Comparison of ENCODE assay signal across 12 mouse cellular contexts in the genomic region with DNA sequence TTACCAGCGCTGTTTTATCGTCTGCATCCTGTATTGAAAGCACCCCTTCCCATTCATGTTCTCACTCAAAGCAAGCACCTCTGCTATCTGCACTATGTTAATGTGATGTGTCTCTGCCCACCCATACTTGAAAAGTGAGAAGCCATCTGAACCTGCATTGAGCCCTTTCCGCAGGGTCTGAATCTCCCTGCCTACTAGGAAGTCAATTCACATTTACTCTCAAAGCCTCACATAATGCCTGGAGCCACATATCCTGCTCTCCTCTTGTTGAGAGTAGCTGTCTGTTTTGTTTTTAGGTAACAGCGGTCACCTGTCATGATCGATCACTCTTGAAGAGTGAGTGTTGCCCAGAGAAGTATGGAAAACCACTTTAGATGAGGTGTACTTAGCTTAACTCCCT. TPM values are rescaled to one million over a fixed set of nuclear protein-coding genes. Genes with fewer than 3 reads are reported as not detected.
DNase-seq lines count a peak whose midpoint lies in the region; ATAC-seq lines count a peak whose summit lies in the region.
"Had no signal": no experiment of that assay in that cellular context is flagged by ENCODE, and none has a peak within 500 bp of the region (broad histone marks: within the 10 kb centered on the region; RNA-seq: fewer than 3 reads in every experiment).

No protein-coding gene starts in this region.

- H3K4me1 ChIP-seq in midbrain, embryonic 12.5 days, result peaks cover 24% of the 10 kb centered on the region

- no peaks in the 10 kb centered on the region for H3K9me3 ChIP-seq in midbrain, embryonic 12.5 days

- peak; percentile 76 for DNase-seq in heart, adult 11 months
- no peak for DNase-seq in heart, postnatal 4 days
- peak; percentile 57 for DNase-seq in retina, postnatal 1 day
- DNase-seq in retina, embryonic 14.5 days (ENCODE audit: low spot score), result no peak
- DNase-seq in ovary, postnatal 36 days (ENCODE audit: low spot score), result no peak
- no peak for DNase-seq in adrenal gland, postnatal 14 days
- no peak for DNase-seq in kidney, adult 11 months
- DNase-seq: kidney, adult 18-20 months; spleen, adult 18-20 months had no signal

- WGBS in midbrain, embryonic 12.5 days, result 84% methylated on average over 5 of the region's 5 CpGs

- no peak for ATAC-seq in midbrain, embryonic 12.5 days (ENCODE audit: low FRiP score, low read depth)
- ATAC-seq: lung, postnatal 0 days had no signal

- H3K4me2 ChIP-seq in midbrain, embryonic 12.5 days (replicated peaks), result peak overlapping the region; percentile 79

- H3K27me3 ChIP-seq in midbrain, embryonic 12.5 days, result no peaks in the 10 kb centered on the region

- H3K27ac ChIP-seq in midbrain, embryonic 12.5 days (replicated peaks), result no peak overlapping the region

- peak overlapping the region; percentile 95 for H3K4me3 ChIP-seq in midbrain, embryonic 12.5 days

- H3K36me3 ChIP-seq in midbrain, embryonic 12.5 days, result no peaks in the 10 kb centered on the region

- peak overlapping the region; percentile 98; the same call in 1 of the 2 replicates for H3K9ac ChIP-seq in midbrain, embryonic 12.5 days (replicated peaks)

RNA-seq across cellular contexts. Expression of gene Dip2c, which starts 2.3 kb away (rescaled TPM):
- total RNA-seq in heart, postnatal 4 days (2021), result 10 to 100 TPM; 63.2 to 67.0 TPM
- 13.2 and 13.4 TPM in 2 replicates for polyA plus RNA-seq in midbrain, embryonic 12.5 days (2016; fragmentation: Nextera tagmentation; extraction: Ambion mirVana)
- total RNA-seq in adrenal gland, postnatal 14 days (2021), result 18.5 and 19.8 TPM in 2 replicates
- total RNA-seq: MEL had no signal

Comparison
In these comparisons a context has a peak if more than half of its experiments do, and no peak if none do; other contexts are left out.
1. DNase-seq: peak in heart, adult 11 months (single experiment) and retina, postnatal 1 day (single experiment); none in heart, postnatal 4 days (single experiment), retina, embryonic 14.5 days (single experiment), ovary, postnatal 36 days (single experiment), adrenal gland, postnatal 14 days (single experiment) and kidney, adult 11 months (single experiment).